Mouse (Mus musculus): Measurements from ENCODE around the gene Bcor. TPM values are rescaled to one million over a fixed set of nuclear protein-coding genes. Genes with fewer than 3 reads are reported as not detected.

The Bcor gene
- total and polyA plus RNA-seq, 2 experiments from 2014 or later, result 10.3 to 22.6 TPM

GRCm38 (mm10) chrX:12119476-12119875 is 40.7 kb downstream of the Bcor start:
- H3K4me2 ChIP-seq (ENCODE audit: low read depth, low read length), result no peak overlapping the region
- ATAC-seq, result no peak
- WGBS, result 25% methylated on average over 1 of the region's 1 CpGs

GRCm38 (mm10) chrX:12116128-12116527 is 44.0 kb downstream of the Bcor start:
- 27% methylated on average over 7 of the region's 7 CpGs for WGBS
- Histone ChIP-seq H3K9ac (replicated peaks; ENCODE audit: low read length) (no peak overlapping the region), H3K4me2 (ENCODE audit: low read depth, low read length) (no peak overlapping the region), H3K27ac (no peak overlapping the region), H3K9me3 (ENCODE audit: low read length) (no peaks in the 10 kb centered on the region), H3K27me3 (ENCODE audit: insufficient read depth, low read length) (no peaks in the 10 kb centered on the region), H3K4me1 (ENCODE audit: insufficient read depth, low read length) (no peaks in the 10 kb centered on the region), H3K36me3 (ENCODE audit: insufficient read depth, low read length) (no peaks in the 10 kb centered on the region), H3K4me3 (ENCODE audit: low read length) (no peak overlapping the region)
- no peak for TF ChIP-seq CTCF (IDR thresholded peaks at IDR 0.05; ENCODE audit: low read depth)
- DNase-seq (ENCODE audit: low spot score) (no peak), ATAC-seq (no peak)

More at GRCm38 (mm10) chrX:12119476-12119875, 40.7 kb downstream of the Bcor start:
- Histone ChIP-seq H3K27me3 (ENCODE audit: insufficient read depth, low read length) (no peaks in the 10 kb centered on the region), H3K27ac (no peak overlapping the region), H3K9ac (replicated peaks; ENCODE audit: low read length) (no peak overlapping the region), H3K4me1 (ENCODE audit: insufficient read depth, low read length) (no peaks in the 10 kb centered on the region), H3K4me3 (ENCODE audit: low read length) (no peak overlapping the region), H3K9me3 (ENCODE audit: low read length) (no peaks in the 10 kb centered on the region), H3K36me3 (ENCODE audit: insufficient read depth, low read length) (no peaks in the 10 kb centered on the region)
- no peak for TF ChIP-seq CTCF (IDR thresholded peaks at IDR 0.05; ENCODE audit: low read depth)
- no peak for DNase-seq (ENCODE audit: low spot score)

- H3K36me3 ChIP-seq (ENCODE audit: insufficient read depth, low read length), result no peaks in the 10 kb centered on the region
- H3K27me3 ChIP-seq (ENCODE audit: insufficient read depth, low read length), result no peaks in the 10 kb centered on the region
- ATAC-seq, result no peak
- WGBS, result 58% methylated on average over 4 of the region's 4 CpGs
- no peaks in the 10 kb centered on the region for H3K9me3 ChIP-seq (ENCODE audit: low read length)
- no peak for DNase-seq (ENCODE audit: low spot score)
- TF ChIP-seq CTCF (IDR thresholded peaks at IDR 0.05; ENCODE audit: low read depth), result no peak
- no peak overlapping the region for H3K4me2 ChIP-seq (ENCODE audit: low read depth, low read length)
- no peak overlapping the region for H3K4me3 ChIP-seq (ENCODE audit: low read length)
- H3K27ac ChIP-seq, result no peak overlapping the region
- no peaks in the 10 kb centered on the region for H3K4me1 ChIP-seq (ENCODE audit: insufficient read depth, low read length)
- no peak overlapping the region for H3K9ac ChIP-seq (replicated peaks; ENCODE audit: low read length)
Measured at GRCm38 (mm10) chrX:12112166-12112565, 48.0 kb downstream of the Bcor start.

GRCm38 (mm10) chrX:12110518-12110917 is 49.6 kb downstream of the Bcor start:
- H3K9ac ChIP-seq (replicated peaks; ENCODE audit: low read length), result no peak overlapping the region
- ATAC-seq (no peak), DNase-seq (ENCODE audit: low spot score) (no peak)
- no peaks in the 10 kb centered on the region for H3K27me3 ChIP-seq (ENCODE audit: insufficient read depth, low read length)
- H3K9me3 ChIP-seq (ENCODE audit: low read length), result no peaks in the 10 kb centered on the region
- no peaks in the 10 kb centered on the region for H3K36me3 ChIP-seq (ENCODE audit: insufficient read depth, low read length)
- no peak overlapping the region for H3K4me3 ChIP-seq (ENCODE audit: low read length)
- WGBS, result 84% methylated on average over 6 of the region's 6 CpGs
- no peaks in the 10 kb centered on the region for H3K4me1 ChIP-seq (ENCODE audit: insufficient read depth, low read length)
- TF ChIP-seq CTCF (IDR thresholded peaks at IDR 0.05; ENCODE audit: low read depth), result no peak
- H3K27ac ChIP-seq, result no peak overlapping the region
- H3K4me2 ChIP-seq (ENCODE audit: low read depth, low read length), result no peak overlapping the region

- no peak for DNase-seq (ENCODE audit: low spot score)
- Histone ChIP-seq H3K4me3 (ENCODE audit: low read length) (no peak overlapping the region), H3K4me1 (ENCODE audit: insufficient read depth, low read length) (no peaks in the 10 kb centered on the region), H3K9ac (replicated peaks; ENCODE audit: low read length) (no peak overlapping the region), H3K4me2 (ENCODE audit: low read depth, low read length) (no peak overlapping the region), H3K27ac (no peak overlapping the region), H3K36me3 (ENCODE audit: insufficient read depth, low read length) (no peaks in the 10 kb centered on the region), H3K9me3 (ENCODE audit: low read length) (no peaks in the 10 kb centered on the region), H3K27me3 (ENCODE audit: insufficient read depth, low read length) (no peaks in the 10 kb centered on the region)
- TF ChIP-seq CTCF (IDR thresholded peaks at IDR 0.05; ENCODE audit: low read depth), result no peak
- WGBS, result 81% methylated on average over 7 of the region's 7 CpGs
- no peak for ATAC-seq
Measured at GRCm38 (mm10) chrX:12105358-12105757, 54.8 kb downstream of the Bcor start.

GRCm38 (mm10) chrX:12096783-12097526 is 63.2 kb downstream of the Bcor start:
- Histone ChIP-seq H3K9ac (replicated peaks; ENCODE audit: low read length) (no peak overlapping the region), H3K27me3 (ENCODE audit: insufficient read depth, low read length) (no peaks in the 10 kb centered on the region; the same call in 1 of the 2 replicates), H3K4me2 (ENCODE audit: low read depth, low read length) (no peak overlapping the region), H3K27ac (no peak overlapping the region), H3K4me3 (ENCODE audit: low read length) (no peak overlapping the region), H3K36me3 (ENCODE audit: insufficient read depth, low read length) (no peaks in the 10 kb centered on the region), H3K4me1 (ENCODE audit: insufficient read depth, low read length) (no peaks in the 10 kb centered on the region), H3K9me3 (ENCODE audit: low read length) (no peaks in the 10 kb centered on the region)
- DNase-seq (ENCODE audit: low spot score), result no peak
- WGBS, result 77% methylated on average over 12 of the region's 12 CpGs
- no peak for ATAC-seq
- no peak for TF ChIP-seq CTCF (IDR thresholded peaks at IDR 0.05; ENCODE audit: low read depth)

- 76% methylated on average over 4 of the region's 4 CpGs for WGBS
- H3K4me2 ChIP-seq (ENCODE audit: low read depth, low read length), result no peak overlapping the region
Measured at GRCm38 (mm10) chrX:12093371-12093770, 66.8 kb downstream of the Bcor start.

More at GRCm38 (mm10) chrX:12093371-12093770, 66.8 kb downstream of the Bcor start:
- TF ChIP-seq CTCF (IDR thresholded peaks at IDR 0.05; ENCODE audit: low read depth), result no peak
- ATAC-seq (no peak), DNase-seq (ENCODE audit: low spot score) (no peak)
- Histone ChIP-seq H3K27me3 (ENCODE audit: insufficient read depth, low read length) (no peaks in the 10 kb centered on the region; the same call in 1 of the 2 replicates), H3K9me3 (ENCODE audit: low read length) (no peaks in the 10 kb centered on the region), H3K4me1 (ENCODE audit: insufficient read depth, low read length) (0 out of 2 replicates have a peak, but pooled peaks cover 4% of the 10 kb centered on the region), H3K36me3 (ENCODE audit: insufficient read depth, low read length) (no peaks in the 10 kb centered on the region), H3K9ac (replicated peaks; ENCODE audit: low read length) (no peak overlapping the region), H3K4me3 (ENCODE audit: low read length) (no peak overlapping the region), H3K27ac (no peak overlapping the region)

Data from hindbrain, postnatal 0 days (tissue).